Mouse (Mus musculus): Measurements from ENCODE around the gene Frem1.

GRCm38 (mm10) chr4:82864974-82865699, 187.0 kb downstream of the Frem1 start:
- TF ChIP-seq CTCF (IDR thresholded peaks at IDR 0.05; ENCODE audit: borderline replicate concordance, extremely low read depth, insufficient read depth, insufficient read length) (no peak), POLR2A (IDR thresholded peaks at IDR 0.05; ENCODE audit: borderline replicate concordance, extremely low read depth, insufficient read depth, insufficient read length, poor library complexity, severe bottlenecking) (no peak)

All from brain, embryonic 14.5 days (tissue).